Mouse (Mus musculus) lung, embryonic 14.5 days (tissue): ENCODE measurements around the gene Jph2. TPM values are rescaled to one million over a fixed set of nuclear protein-coding genes. Genes with fewer than 3 reads are reported as not detected.

Experiments
- ATAC-seq: fragments of 200-750 bp; cut with Nextera tagmentation; 2 replicates; pipeline ENCODE4 v1.8.0; 2017; ENCODE audit warnings: mild to moderate bottlenecking, moderate TSS enrichment, moderate library complexity; ENCODE audit not compliant: insufficient read depth
- DNase-seq: peaks from one replicate; pipeline ENCODE4 v3.0.0-alpha.2; 2015
- H3K27ac ChIP-seq: fragments of 300-500 bp; sonication (generic); 2 replicates; pipeline ENCODE4 v1.5.1; 2014; ENCODE audit warnings: low read depth, mild to moderate bottlenecking, moderate library complexity
- H3K27me3 ChIP-seq: fragments of 300-500 bp; sonication (generic); 2 replicates; pipeline ENCODE4 v1.6.1; 2014; ENCODE audit warnings: low read length, control low read depth; ENCODE audit not compliant: insufficient read depth
- H3K36me3 ChIP-seq: fragments of 300-500 bp; sonication (generic); 2 replicates; pipeline ENCODE4 v1.6.1; 2014; ENCODE audit warnings: control low read depth; ENCODE audit not compliant: insufficient read depth
- H3K4me1 ChIP-seq: fragments of 300-500 bp; sonication (generic); 2 replicates; pipeline ENCODE4 v1.6.1; 2014; ENCODE audit warnings: antibody characterized with exemption, control low read depth; ENCODE audit not compliant: insufficient read depth
- H3K4me2 ChIP-seq: fragments of 300-500 bp; sonication (generic); 2 replicates; pipeline ENCODE4 v1.6.1; 2014; ENCODE audit warnings: mild to moderate bottlenecking
- H3K4me3 ChIP-seq: fragments of 300-500 bp; sonication (generic); 2 replicates; pipeline ENCODE4 v1.5.1; 2014; ENCODE audit warnings: low read depth, low read length
- H3K9ac ChIP-seq: fragments of 300-500 bp; sonication (generic); 2 replicates; pipeline ENCODE4 v1.6.1; 2014
- H3K9me3 ChIP-seq: fragments of 300-500 bp; sonication (generic); 2 replicates; pipeline ENCODE4 v1.6.1; 2016; ENCODE audit warnings: low read depth, low read length, control low read depth
- CTCF ChIP-seq: IDR thresholded peaks from 2 replicates; pipeline ENCODE4 v1.5.1; 2016; ENCODE audit warnings: antibody characterized with exemption, low read depth
- WGBS: fragments of 180-500 bp; shearing (Covaris S2); extraction: QIAGEN DNeasy Blood & Tissue Kit; methylation state at CpG from one replicate; pipeline ENCODE4 v1.1.7; 2014; 5-methylcytosine and 5-hydroxymethylcytosine counted together
- polyA plus RNA-seq: library from polyadenylated mRNA; unstranded; fragments of >200 nt; fragmentation: Nextera tagmentation; extraction: Ambion mirVana; gene quantifications from 2 replicates; pipeline ENCODE4 v1.2.1, GENCODE M21; 2014

The Jph2 gene
- polyA plus RNA-seq, 1 experiment from 2014 or later: 2.7 TPM

DNA sequence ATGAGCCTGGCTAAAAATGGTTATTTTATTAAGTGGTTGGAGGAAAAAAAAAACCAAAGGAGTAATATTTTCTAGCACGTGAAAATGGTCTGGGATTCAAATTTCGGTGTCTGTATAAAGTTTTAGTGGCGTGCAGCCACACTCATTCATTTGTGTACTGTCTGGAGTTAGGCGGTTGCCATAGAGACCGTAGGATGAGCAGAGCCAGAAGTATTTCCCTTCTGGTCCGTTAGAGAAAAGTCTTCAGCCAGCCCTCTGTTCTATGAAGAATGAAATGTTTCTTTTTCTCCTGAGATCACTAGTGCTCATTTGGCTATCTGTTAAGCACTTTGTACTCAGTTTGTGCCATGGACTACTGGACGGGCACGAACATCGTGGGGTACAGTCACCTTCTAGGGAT, 48.4 kb downstream of the Jph2 start:
- Histone ChIP-seq H3K27ac (0 out of 2 replicates have a peak overlapping the region, but pooled peaks have one; percentile 16), H3K9me3 (no peaks in the 10 kb centered on the region), H3K4me1 (0 out of 2 replicates have a peak, but pooled peaks cover 3% of the 10 kb centered on the region), H3K36me3 (no peaks in the 10 kb centered on the region), H3K4me2 (no peak overlapping the region), H3K9ac (no peak overlapping the region), H3K27me3 (no peaks in the 10 kb centered on the region), H3K4me3 (no peak overlapping the region)
- peak; percentile 73 for DNase-seq
- TF ChIP-seq CTCF: no peak
- peak; percentile 55; the same call in 1 of the 2 replicates for ATAC-seq
- 50% methylated on average over 9 of the region's 9 CpGs for WGBS

DNA sequence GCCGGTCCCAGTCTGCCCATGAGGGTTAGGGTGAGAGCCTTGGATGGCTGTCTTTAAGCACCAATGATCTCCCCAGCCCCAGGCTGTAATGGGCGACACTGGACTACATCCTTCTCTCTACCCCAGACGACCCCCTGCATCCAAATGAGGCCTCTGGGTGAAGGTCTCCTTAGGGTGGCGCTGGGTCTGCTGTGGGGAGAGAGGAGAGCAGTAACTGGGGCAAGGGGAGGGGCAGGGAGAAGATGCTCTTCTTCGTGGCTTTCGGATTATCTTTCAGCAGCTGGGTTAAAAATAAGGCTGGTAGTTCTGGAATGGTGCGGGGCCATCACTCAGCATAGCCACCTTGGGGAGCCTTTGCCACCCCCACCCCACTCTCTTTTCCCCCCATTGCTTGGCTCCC, 49.1 kb downstream of the Jph2 start:
- ATAC-seq (no peak), DNase-seq (no peak)
- no peak overlapping the region for H3K27ac ChIP-seq
- TF ChIP-seq CTCF: no peak
- 75% methylated on average over 7 of the region's 7 CpGs for WGBS
- no peaks in the 10 kb centered on the region for H3K27me3 ChIP-seq
- no peaks in the 10 kb centered on the region for H3K9me3 ChIP-seq
- 0 out of 2 replicates have a peak, but pooled peaks cover 3% of the 10 kb centered on the region for H3K4me1 ChIP-seq
- no peaks in the 10 kb centered on the region for H3K36me3 ChIP-seq
- H3K4me3 ChIP-seq: no peak overlapping the region
- no peak overlapping the region for H3K9ac ChIP-seq
- H3K4me2 ChIP-seq: no peak overlapping the region

DNA sequence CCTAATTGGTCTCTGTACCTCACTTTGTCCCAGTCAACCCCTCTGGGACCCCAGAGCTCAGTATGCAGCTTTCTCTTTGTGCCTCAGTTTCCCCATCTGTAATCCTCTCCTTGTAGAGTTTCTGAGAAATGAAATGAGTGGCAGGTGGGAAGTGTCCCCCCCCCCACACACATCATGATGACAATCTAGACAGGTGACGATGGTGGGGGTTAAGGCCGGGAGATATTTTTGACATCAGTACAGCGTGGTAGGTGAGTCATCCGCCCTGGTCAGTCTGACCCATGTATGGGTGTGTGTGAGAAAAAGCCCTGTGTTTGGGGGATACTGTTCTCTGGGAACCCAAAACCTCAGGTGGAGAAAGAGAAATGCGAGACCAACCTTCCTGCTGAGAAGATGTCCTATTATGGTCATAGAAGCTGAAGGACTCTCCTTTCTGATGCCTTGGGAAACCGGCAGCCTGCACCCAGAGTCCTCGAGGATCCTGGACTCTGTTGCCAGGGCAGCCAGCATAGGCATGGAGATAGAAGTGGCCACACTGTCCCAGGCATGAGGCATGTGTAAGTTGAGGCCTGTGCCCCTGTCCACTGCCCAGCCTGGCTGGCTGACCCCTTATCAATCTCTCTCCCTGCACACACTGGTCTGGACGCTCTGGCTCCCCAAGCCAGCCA, 50.1 kb downstream of the Jph2 start:
- no peak overlapping the region for H3K27ac ChIP-seq
- no peak for TF ChIP-seq CTCF
- no peaks in the 10 kb centered on the region for H3K27me3 ChIP-seq
- H3K9ac ChIP-seq: no peak overlapping the region
- 0 out of 2 replicates have a peak, but pooled peaks cover 3% of the 10 kb centered on the region for H3K4me1 ChIP-seq
- no peaks in the 10 kb centered on the region for H3K36me3 ChIP-seq
- 79% methylated on average over 8 of the region's 8 CpGs for WGBS
- ATAC-seq: no peak
- no peaks in the 10 kb centered on the region for H3K9me3 ChIP-seq
- no peak overlapping the region for H3K4me2 ChIP-seq
- no peak overlapping the region for H3K4me3 ChIP-seq
- no peak for DNase-seq

DNA sequence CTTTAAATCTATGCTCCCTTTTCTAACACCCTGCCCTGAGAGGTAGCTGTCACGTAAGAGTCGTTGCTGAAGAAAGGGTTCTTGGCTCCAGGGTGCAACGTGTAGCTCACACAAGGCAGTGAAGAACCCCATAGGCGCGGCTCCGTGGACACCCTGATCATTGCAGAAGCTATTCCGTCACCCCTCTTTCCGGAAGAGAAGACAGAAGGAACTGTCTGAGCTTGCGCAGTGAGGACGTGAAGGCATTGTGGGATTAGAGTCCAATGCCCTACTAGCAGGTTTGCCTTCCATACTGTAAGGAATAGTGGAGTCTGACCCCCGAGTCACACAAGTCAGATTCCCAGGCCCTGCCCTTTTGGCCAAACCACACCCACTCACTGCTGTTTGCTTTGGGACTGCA, 51.3 kb downstream of the Jph2 start:
- Histone ChIP-seq H3K9ac (no peak overlapping the region), H3K27me3 (no peaks in the 10 kb centered on the region), H3K9me3 (no peaks in the 10 kb centered on the region), H3K4me2 (no peak overlapping the region), H3K36me3 (no peaks in the 10 kb centered on the region), H3K4me1 (0 out of 2 replicates have a peak, but pooled peaks cover 3% of the 10 kb centered on the region), H3K4me3 (no peak overlapping the region), H3K27ac (no peak overlapping the region)
- no peak for TF ChIP-seq CTCF
- DNase-seq (no peak), ATAC-seq (no peak)
- 79% methylated on average over 11 of the region's 11 CpGs for WGBS

DNA sequence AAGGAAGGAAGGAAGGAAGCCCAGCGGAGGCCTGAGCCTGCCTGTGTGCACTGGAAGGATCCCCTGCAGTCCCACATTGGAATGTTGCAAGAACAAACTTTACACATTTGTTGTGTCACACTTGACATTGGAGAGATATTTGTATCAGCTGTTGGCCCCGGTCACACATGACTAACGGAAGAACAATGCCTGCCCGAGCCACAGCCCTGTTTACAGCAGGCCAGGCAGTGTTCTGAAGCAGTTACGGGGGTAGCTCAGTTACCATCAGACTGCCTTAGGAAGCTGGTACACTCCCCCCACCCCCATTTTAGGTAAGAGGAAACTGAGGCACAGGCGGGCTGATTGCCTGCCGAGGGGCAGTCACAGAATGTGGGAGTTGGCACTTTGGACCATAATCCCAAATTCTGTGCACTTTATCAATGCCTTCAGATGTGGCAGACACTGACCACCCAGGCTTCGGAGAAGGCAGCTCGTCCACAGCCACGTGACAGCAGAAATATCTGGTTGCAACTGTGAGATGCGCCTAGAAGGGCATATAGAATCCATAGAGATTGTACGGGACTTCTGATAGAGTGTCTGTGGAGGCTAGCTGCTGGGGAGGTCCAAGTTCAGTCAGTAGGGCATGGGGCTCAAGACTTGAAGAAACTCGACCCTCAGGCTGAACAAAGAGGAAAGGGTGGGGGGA, 52.7 kb downstream of the Jph2 start:
- ATAC-seq: peak; percentile 53; the same call in 1 of the 2 replicates
- Histone ChIP-seq H3K4me3 (no peak overlapping the region), H3K9me3 (no peaks in the 10 kb centered on the region), H3K4me2 (no peak overlapping the region), H3K27me3 (peaks cover 8% of the 10 kb centered on the region), H3K4me1 (0 out of 2 replicates have a peak, but pooled peaks cover 3% of the 10 kb centered on the region), H3K9ac (no peak overlapping the region), H3K36me3 (no peaks in the 10 kb centered on the region), H3K27ac (no peak overlapping the region)
- peak; percentile 65 for DNase-seq
- TF ChIP-seq CTCF: no peak
- WGBS: 49% methylated on average over 13 of the region's 13 CpGs

DNA sequence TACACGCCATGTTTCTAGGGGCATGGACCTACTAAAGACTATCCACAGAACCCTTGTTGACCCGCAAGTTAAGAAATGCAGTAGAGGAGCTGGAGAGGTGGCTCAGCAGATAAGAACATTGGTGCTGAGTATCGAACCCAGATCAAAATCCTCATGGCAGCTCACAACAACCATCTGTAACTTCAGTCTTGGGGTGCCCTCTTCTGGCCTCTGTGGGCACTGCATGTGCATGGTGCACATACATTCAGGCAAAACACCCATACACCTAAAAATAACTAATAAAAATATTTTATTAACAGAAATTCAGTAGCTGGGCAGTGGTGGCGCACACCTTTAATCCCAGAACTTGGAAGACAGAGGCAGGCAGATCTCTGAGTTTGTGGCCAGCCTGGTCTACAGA, 54.1 kb downstream of the Jph2 start:
- H3K4me1 ChIP-seq: 0 out of 2 replicates have a peak, but pooled peaks cover 3% of the 10 kb centered on the region
- ATAC-seq (no peak), DNase-seq (peak; percentile 53)
- no peaks in the 10 kb centered on the region for H3K9me3 ChIP-seq
- peak; percentile 58 for TF ChIP-seq CTCF
- H3K4me3 ChIP-seq: no peak overlapping the region
- H3K9ac ChIP-seq: no peak overlapping the region
- H3K27me3 ChIP-seq: peaks cover 23% of the 10 kb centered on the region
- H3K27ac ChIP-seq: no peak overlapping the region
- no peaks in the 10 kb centered on the region for H3K36me3 ChIP-seq
- no peak overlapping the region for H3K4me2 ChIP-seq
- 92% methylated on average over 4 of the region's 4 CpGs for WGBS

DNA sequence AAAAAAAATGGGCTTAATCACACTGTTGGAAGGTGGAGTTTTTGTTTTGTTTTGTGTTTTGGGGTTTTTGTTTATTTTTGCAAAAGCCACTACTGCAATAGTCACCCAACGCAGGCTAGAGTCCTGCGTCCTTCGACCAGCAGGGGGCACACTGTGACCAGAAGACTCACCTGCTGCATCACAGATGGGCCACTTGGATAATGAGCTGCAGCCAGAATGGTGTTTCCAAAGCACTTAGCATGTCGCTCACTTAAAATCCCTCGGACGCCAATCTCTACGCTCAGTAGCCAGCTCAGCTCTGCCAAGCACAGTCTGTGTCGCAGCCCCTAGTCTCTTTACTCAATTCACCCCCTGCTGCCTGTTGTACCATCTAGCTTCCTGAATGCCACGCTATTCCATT, 57.5 kb downstream of the Jph2 start:
- H3K4me1 ChIP-seq: 0 out of 2 replicates have a peak, but pooled peaks cover 3% of the 10 kb centered on the region
- H3K36me3 ChIP-seq: no peaks in the 10 kb centered on the region
- H3K9ac ChIP-seq: no peak overlapping the region
- no peak overlapping the region for H3K4me2 ChIP-seq
- no peaks in the 10 kb centered on the region for H3K9me3 ChIP-seq
- peak; percentile 93 for TF ChIP-seq CTCF
- H3K27ac ChIP-seq: no peak overlapping the region
- ATAC-seq: peak; percentile 66; the same call in 1 of the 2 replicates
- 27% methylated on average over 9 of the region's 9 CpGs for whole genome bisulfite sequencing
- H3K27me3 ChIP-seq: peaks cover 39% of the 10 kb centered on the region
- no peak overlapping the region for H3K4me3 ChIP-seq
- DNase-seq: peak; percentile 91
